1 mouse cellular context compared by ENCODE assay signal in genomic region chr1:88217144-88217543, GRCm38 (mm10).
TF ChIP-seq lines count a peak whose summit lies in the region.

No protein-coding gene starts in this region.

TF ChIP-seq in CH12.LX, 34 proteins besides CTCF, POLR2A, EP300 and RAD21:
- TF ChIP-seq ZC3H11A (IDR thresholded peaks at IDR 0.05; ENCODE audit: low read depth, low read length) (no peak), KAT2A (IDR thresholded peaks at IDR 0.05; ENCODE audit: insufficient replicate concordance, low read length) (no peak), TCF12 (IDR thresholded peaks at IDR 0.05; ENCODE audit: low read depth, low read length) (no peak), MEF2A (IDR thresholded peaks at IDR 0.05; ENCODE audit: borderline replicate concordance, low read depth, low read length) (no peak), MXI1 (IDR thresholded peaks at IDR 0.05; ENCODE audit: low read depth, low read length) (peak; percentile 45; the same call in 1 of the 2 replicates), SIN3A (IDR thresholded peaks at IDR 0.05; ENCODE audit: low read length) (no peak), USF1 (IDR thresholded peaks at IDR 0.05; ENCODE audit: low read depth, low read length) (no peak), GABPA (IDR thresholded peaks at IDR 0.05; ENCODE audit: insufficient replicate concordance, low read depth, low read length) (no peak), UBTF (IDR thresholded peaks at IDR 0.05; ENCODE audit: low read depth, low read length) (no peak), HCFC1 (IDR thresholded peaks at IDR 0.05; ENCODE audit: low read depth, low read length) (no peak), MAFK (IDR thresholded peaks at IDR 0.05; ENCODE audit: insufficient replicate concordance, low read length) (no peak), MYC (IDR thresholded peaks at IDR 0.05; ENCODE audit: low read depth, low read length) (no peak), NELFE (IDR thresholded peaks at IDR 0.05; ENCODE audit: low read depth, low read length) (0 out of 2 replicates have a peak, but pooled peaks have one; percentile 10), RCOR1 (conservative IDR thresholded peaks at IDR 0.05; ENCODE audit: low read depth, low read length) (peak; percentile 55; the same call in 1 of the 2 replicates), USF2 (conservative IDR thresholded peaks at IDR 0.05; ENCODE audit: low read depth, low read length) (no peak), MAX (IDR thresholded peaks at IDR 0.05; ENCODE audit: low read length) (no peak), CHD1 (IDR thresholded peaks at IDR 0.05; ENCODE audit: low read depth, low read length) (no peak), E2F4 (IDR thresholded peaks at IDR 0.05; ENCODE audit: insufficient replicate concordance, low read depth, low read length) (no peak), PAX5 (IDR thresholded peaks at IDR 0.05; ENCODE audit: low read length) (no peak), MAZ (IDR thresholded peaks at IDR 0.05; ENCODE audit: low read depth, low read length) (no peak), ETS1 (conservative IDR thresholded peaks at IDR 0.05; ENCODE audit: low read depth, low read length) (no peak), ZMIZ1 (IDR thresholded peaks at IDR 0.05; ENCODE audit: low read depth, low read length) (peak; percentile 41; the same call in 1 of the 2 replicates), TBP (conservative IDR thresholded peaks at IDR 0.05; ENCODE audit: low read depth, low read length) (no peak), SMC3 (IDR thresholded peaks at IDR 0.05; ENCODE audit: low read depth, low read length) (no peak), IRF4 (IDR thresholded peaks at IDR 0.05; ENCODE audit: low read depth, low read length) (no peak), POLR2AphosphoS2 (IDR thresholded peaks at IDR 0.05; ENCODE audit: low read depth, low read length) (no peak), BHLHE40 (IDR thresholded peaks at IDR 0.05; ENCODE audit: low read depth, low read length) (0 out of 2 replicates have a peak, but pooled peaks have one; percentile 17), NRF1 (IDR thresholded peaks at IDR 0.05; ENCODE audit: low read depth, low read length) (no peak), ZNF384 (IDR thresholded peaks at IDR 0.05; ENCODE audit: low read depth, low read length) (no peak), ELF1 (IDR thresholded peaks at IDR 0.05; ENCODE audit: low read depth, low read length) (no peak), JUND (conservative IDR thresholded peaks at IDR 0.05; ENCODE audit: low read depth, low read length) (no peak), CHD2 (IDR thresholded peaks at IDR 0.05; ENCODE audit: low read length) (0 out of 2 replicates have a peak, but pooled peaks have one; percentile 22), JUN (IDR thresholded peaks at IDR 0.05; ENCODE audit: insufficient read depth, low read depth, low read length) (no peak), ZKSCAN1 (IDR thresholded peaks at IDR 0.05; ENCODE audit: borderline replicate concordance, low read depth, low read length) (no peak)
TF ChIP-seq in CH12.LX: peak in this region for 6.
